Mouse (Mus musculus): ENCODE measurements at regions not wholly inside any gene's neighbourhood (a gene's known extent, or its start where the extent isn't known, plus 50 kb on each side); places are given as distances from the start of the nearest gene placed in this dataset.

- TF ChIP-seq EP300 (IDR thresholded peaks at IDR 0.05; ENCODE audit: low read depth) = no peak
- no peak for TF ChIP-seq CTCF (IDR thresholded peaks at IDR 0.05; ENCODE audit: low read depth)
- Histone ChIP-seq H3K4me2 (ENCODE audit: low read depth) (no peak overlapping the region), H3K4me3 (ENCODE audit: insufficient read depth in 1 of 2, low read depth in 2 of 2, low read length in 2 of 2) (no peak overlapping the region), H3K4me1 (replicated peaks; ENCODE audit: control insufficient read depth in 2 of 2, insufficient read depth in 2 of 2, low read length in 1 of 2) (no peaks in the 10 kb centered on the region), H3K27ac (no peak overlapping the region), H3K9me3 (ENCODE audit: control insufficient read depth, low read length) (no peaks in the 10 kb centered on the region), H3K27me3 (ENCODE audit: control insufficient read depth, insufficient read depth, low read length) (no peaks in the 10 kb centered on the region), H3K36me3 (replicated peaks; ENCODE audit: control insufficient read depth, insufficient read depth, low read depth) (no peaks in the 10 kb centered on the region), H3K9ac (replicated peaks) (no peak overlapping the region)
- 72% methylated on average over 10 of the region's 10 CpGs for WGBS (ENCODE audit: insufficient replicate concordance)
- DNase-seq (ENCODE audit: low read depth in 3 of 3, low spot score in 3 of 3) (no peak), ATAC-seq (ENCODE audit: insufficient read depth) (no peak)
Observed at GRCm38 (mm10) chr10:126143833-126144232, 177.9 kb downstream of the Lrig3 start.

- Histone ChIP-seq H3K9ac (replicated peaks) (no peak overlapping the region), H3K36me3 (replicated peaks; ENCODE audit: control insufficient read depth, insufficient read depth, low read depth) (no peaks in the 10 kb centered on the region), H3K27me3 (ENCODE audit: control insufficient read depth, insufficient read depth, low read length) (no peaks in the 10 kb centered on the region), H3K9me3 (ENCODE audit: control insufficient read depth, low read length) (no peaks in the 10 kb centered on the region), H3K4me3 (ENCODE audit: insufficient read depth in 1 of 2, low read depth in 2 of 2, low read length in 2 of 2) (no peak overlapping the region), H3K4me1 (replicated peaks; ENCODE audit: control insufficient read depth in 2 of 2, insufficient read depth in 2 of 2, low read length in 1 of 2) (no peaks in the 10 kb centered on the region), H3K4me2 (ENCODE audit: low read depth) (no peak overlapping the region), H3K27ac (no peak overlapping the region)
- TF ChIP-seq EP300 (IDR thresholded peaks at IDR 0.05; ENCODE audit: low read depth) (no peak), CTCF (IDR thresholded peaks at IDR 0.05; ENCODE audit: low read depth) (no peak)
- DNase-seq (ENCODE audit: low read depth in 3 of 3, low spot score in 3 of 3) = no peak
- WGBS (ENCODE audit: insufficient replicate concordance) = 72% methylated on average over 12 of the region's 12 CpGs
- ATAC-seq (ENCODE audit: insufficient read depth) = no peak
Observed at GRCm38 (mm10) chr10:126144609-126145202, 178.7 kb downstream of the Lrig3 start.

GRCm38 (mm10) chr10:126157300-126157699 lies 191.3 kb downstream of the Lrig3 start:
- no peaks in the 10 kb centered on the region for H3K27me3 ChIP-seq (ENCODE audit: control insufficient read depth, insufficient read depth, low read length)
- TF ChIP-seq EP300 (IDR thresholded peaks at IDR 0.05; ENCODE audit: low read depth) = no peak
- TF ChIP-seq CTCF (IDR thresholded peaks at IDR 0.05; ENCODE audit: low read depth) = no peak
- no peaks in the 10 kb centered on the region for H3K4me1 ChIP-seq (replicated peaks; ENCODE audit: control insufficient read depth in 2 of 2, insufficient read depth in 2 of 2, low read length in 1 of 2)
- H3K9me3 ChIP-seq (ENCODE audit: control insufficient read depth, low read length) = no peaks in the 10 kb centered on the region
- H3K27ac ChIP-seq = no peak overlapping the region
- no peak overlapping the region for H3K9ac ChIP-seq (replicated peaks)
- WGBS (ENCODE audit: insufficient replicate concordance) = 61% methylated on average over 4 of the region's 4 CpGs
- DNase-seq (ENCODE audit: low read depth in 3 of 3, low spot score in 3 of 3) (no peak), ATAC-seq (ENCODE audit: insufficient read depth) (no peak)
- no peak overlapping the region for H3K4me2 ChIP-seq (ENCODE audit: low read depth)
- no peaks in the 10 kb centered on the region for H3K36me3 ChIP-seq (replicated peaks; ENCODE audit: control insufficient read depth, insufficient read depth, low read depth)
- H3K4me3 ChIP-seq (ENCODE audit: insufficient read depth in 1 of 2, low read depth in 2 of 2, low read length in 2 of 2) = no peak overlapping the region

GRCm38 (mm10) chr10:126165215-126165614 lies 199.2 kb downstream of the Lrig3 start:
- H3K9me3 ChIP-seq (ENCODE audit: control insufficient read depth, low read length) = no peaks in the 10 kb centered on the region
- no peak overlapping the region for H3K4me2 ChIP-seq (ENCODE audit: low read depth)
- no peak overlapping the region for H3K4me3 ChIP-seq (ENCODE audit: insufficient read depth in 1 of 2, low read depth in 2 of 2, low read length in 2 of 2)
- DNase-seq (ENCODE audit: low read depth in 3 of 3, low spot score in 3 of 3) (no peak), ATAC-seq (ENCODE audit: insufficient read depth) (no peak)
- H3K27me3 ChIP-seq (ENCODE audit: control insufficient read depth, insufficient read depth, low read length) = no peaks in the 10 kb centered on the region
- H3K27ac ChIP-seq = no peak overlapping the region
- H3K36me3 ChIP-seq (replicated peaks; ENCODE audit: control insufficient read depth, insufficient read depth, low read depth) = no peaks in the 10 kb centered on the region
- H3K4me1 ChIP-seq (replicated peaks; ENCODE audit: control insufficient read depth in 2 of 2, insufficient read depth in 2 of 2, low read length in 1 of 2) = no peaks in the 10 kb centered on the region
- WGBS (ENCODE audit: insufficient replicate concordance) = 36% methylated on average over 5 of the region's 5 CpGs
- H3K9ac ChIP-seq (replicated peaks) = no peak overlapping the region
- TF ChIP-seq EP300 (IDR thresholded peaks at IDR 0.05; ENCODE audit: low read depth) (no peak), CTCF (IDR thresholded peaks at IDR 0.05; ENCODE audit: low read depth) (no peak)

DNA sequence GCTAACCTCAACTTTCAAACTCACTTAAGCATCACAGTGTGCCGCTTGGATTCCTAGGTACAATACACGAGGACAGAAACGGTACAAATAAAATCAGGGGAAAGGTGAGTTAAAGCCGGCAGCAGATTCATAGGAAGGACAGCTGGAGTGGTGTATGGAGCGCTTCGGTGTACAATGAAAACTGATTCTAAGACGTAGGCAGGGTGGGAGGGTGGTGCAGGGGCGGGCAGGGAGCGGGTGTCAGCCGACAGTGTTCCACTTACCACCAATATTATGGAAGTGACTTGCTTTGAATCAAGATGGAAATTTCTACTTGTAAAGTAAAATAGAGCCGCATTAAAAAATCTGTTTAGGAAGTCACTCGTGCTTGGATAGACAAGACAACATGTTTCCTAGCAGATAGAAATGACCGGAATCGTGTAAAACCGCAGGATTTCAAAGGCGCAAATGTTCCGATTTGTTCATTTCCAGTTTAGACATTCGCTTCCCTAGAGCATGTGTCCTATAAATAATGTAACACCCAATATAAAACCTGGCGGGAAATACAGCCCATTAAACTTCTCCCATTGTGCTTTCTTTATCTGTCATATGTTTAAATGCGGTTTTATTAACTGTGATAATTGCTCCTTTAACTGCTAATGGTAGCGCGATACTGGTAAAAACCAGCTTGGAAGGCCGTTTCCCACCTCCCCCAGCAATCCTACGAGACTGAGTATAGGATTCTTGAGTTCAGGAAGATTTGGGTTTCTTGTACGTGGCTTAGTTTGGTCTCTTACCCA lies 203.3 kb downstream of the Lrig3 start:
- no peak overlapping the region for H3K9ac ChIP-seq (replicated peaks)
- no peak for TF ChIP-seq EP300 (IDR thresholded peaks at IDR 0.05; ENCODE audit: low read depth)
- TF ChIP-seq CTCF (IDR thresholded peaks at IDR 0.05; ENCODE audit: low read depth) = no peak
- no peaks in the 10 kb centered on the region for H3K4me1 ChIP-seq (replicated peaks; ENCODE audit: control insufficient read depth in 2 of 2, insufficient read depth in 2 of 2, low read length in 1 of 2)
- no peaks in the 10 kb centered on the region for H3K27me3 ChIP-seq (ENCODE audit: control insufficient read depth, insufficient read depth, low read length)
- H3K4me3 ChIP-seq (ENCODE audit: insufficient read depth in 1 of 2, low read depth in 2 of 2, low read length in 2 of 2) = no peak overlapping the region
- DNase-seq (ENCODE audit: low read depth in 3 of 3, low spot score in 3 of 3) = no peak
- no peaks in the 10 kb centered on the region for H3K36me3 ChIP-seq (replicated peaks; ENCODE audit: control insufficient read depth, insufficient read depth, low read depth)
- no peaks in the 10 kb centered on the region for H3K9me3 ChIP-seq (ENCODE audit: control insufficient read depth, low read length)
- H3K4me2 ChIP-seq (ENCODE audit: low read depth) = no peak overlapping the region
- ATAC-seq (ENCODE audit: insufficient read depth) = no peak
- 72% methylated on average over 25 of the region's 25 CpGs for WGBS (ENCODE audit: insufficient replicate concordance)
- no peak overlapping the region for H3K27ac ChIP-seq

Measured in liver, embryonic 14.5 days (tissue).